Mouse (Mus musculus): ENCODE data around the gene Naa80. TPM values are rescaled to one million over a fixed set of nuclear protein-coding genes. Genes with fewer than 3 reads are reported as not detected.

Naa80 gene
- polyA plus RNA-seq, 1 experiment from 2014 or later: 19.9 TPM

GRCm38 (mm10) chr9:107607653-107608245, 29.1 kb downstream of the Naa80 start:
- Histone ChIP-seq H3K27ac (ENCODE audit: low read length) (no peak overlapping the region; the same call in 1 of the 2 replicates), H3K27me3 (ENCODE audit: control insufficient read depth, insufficient read depth, low read length) (no peaks in the 10 kb centered on the region), H3K9me3 (ENCODE audit: control insufficient read depth, low read depth, low read length) (no peaks in the 10 kb centered on the region), H3K4me3 (ENCODE audit: low read depth, low read length) (no peak overlapping the region), H3K4me2 (replicated peaks; ENCODE audit: low read depth, low read length) (no peak overlapping the region), H3K36me3 (ENCODE audit: control insufficient read depth, insufficient read depth, low read length) (no peaks in the 10 kb centered on the region), H3K9ac (replicated peaks; ENCODE audit: low read depth, low read length) (no peak overlapping the region), H3K4me1 (ENCODE audit: control insufficient read depth, insufficient read depth, low read length) (peaks cover 42% of the 10 kb centered on the region; the same call in 1 of the 2 replicates)
- no peak for ATAC-seq (ENCODE audit: insufficient number of reproducible peaks, insufficient read depth, low FRiP score, low read depth)
- 44% methylated on average over 9 of the region's 9 CpGs for WGBS

DNA sequence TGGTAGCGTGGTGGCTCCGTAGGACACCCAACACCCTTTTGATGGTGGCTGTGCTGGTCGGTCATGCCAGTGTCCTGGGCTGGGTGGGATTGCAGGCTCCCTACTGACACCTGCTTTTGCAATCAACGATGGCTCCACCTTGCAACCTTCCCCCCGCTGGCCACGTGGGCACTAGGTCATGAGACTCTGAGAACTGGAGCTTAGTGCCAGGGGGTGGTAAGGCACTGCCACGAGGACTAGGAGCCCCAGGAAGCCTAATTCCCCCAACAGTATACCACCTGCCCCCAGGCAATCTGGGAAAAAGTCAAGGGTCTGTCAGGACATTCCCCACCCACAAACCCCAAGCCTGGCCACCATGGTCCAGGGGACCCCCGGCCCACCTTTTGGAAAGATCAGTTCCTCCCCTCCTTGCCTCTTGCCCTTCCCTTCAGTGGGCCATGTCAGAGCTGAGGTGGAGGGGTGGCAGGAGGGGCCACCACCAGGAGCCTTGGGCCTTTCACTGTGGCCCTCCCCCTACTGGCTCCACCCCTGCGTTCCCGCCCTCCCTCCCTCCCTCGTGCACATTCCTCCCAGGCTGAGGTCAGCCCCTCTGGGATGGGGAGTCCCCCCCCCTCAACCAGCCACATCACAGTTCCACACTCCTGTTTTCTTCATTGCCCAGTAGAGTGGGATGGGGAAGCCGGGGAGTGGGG, 30.2 kb downstream of the Naa80 start, which contains the start of gene Sema3b:
Sema3b (minus strand) TSS at position 489 of the 692 bp plus-strand sequence.
- ATAC-seq (ENCODE audit: insufficient number of reproducible peaks, insufficient read depth, low FRiP score, low read depth): no peak
- no peaks in the 10 kb centered on the region for H3K9me3 ChIP-seq (ENCODE audit: control insufficient read depth, low read depth, low read length)
- H3K4me3 ChIP-seq (ENCODE audit: low read depth, low read length): no peak within 1 kb of the TSS
- no peak within 1 kb of the TSS for H3K9ac ChIP-seq (replicated peaks; ENCODE audit: low read depth, low read length)
- H3K4me2 ChIP-seq (replicated peaks; ENCODE audit: low read depth, low read length): no peak within 1 kb of the TSS
- no peaks in the 10 kb centered on the region for H3K27me3 ChIP-seq (ENCODE audit: control insufficient read depth, insufficient read depth, low read length)
- 37% methylated on average over 12 of the region's 12 CpGs for WGBS
- peaks cover 4% of the 10 kb centered on the region; the same call in 1 of the 2 replicates for H3K36me3 ChIP-seq (ENCODE audit: control insufficient read depth, insufficient read depth, low read length)
- peaks cover 47% of the 10 kb centered on the region; the same call in 1 of the 2 replicates for H3K4me1 ChIP-seq (ENCODE audit: control insufficient read depth, insufficient read depth, low read length)
- H3K27ac ChIP-seq (ENCODE audit: low read length): no peak within 1 kb of the TSS

- ATAC-seq (ENCODE audit: insufficient number of reproducible peaks, insufficient read depth, low FRiP score, low read depth): no peak
- Histone ChIP-seq H3K36me3 (ENCODE audit: control insufficient read depth, insufficient read depth, low read length) (peaks cover 10% of the 10 kb centered on the region), H3K27ac (ENCODE audit: low read length) (no peak overlapping the region), H3K4me2 (replicated peaks; ENCODE audit: low read depth, low read length) (no peak overlapping the region), H3K9ac (replicated peaks; ENCODE audit: low read depth, low read length) (no peak overlapping the region), H3K9me3 (ENCODE audit: control insufficient read depth, low read depth, low read length) (no peaks in the 10 kb centered on the region), H3K4me1 (ENCODE audit: control insufficient read depth, insufficient read depth, low read length) (peaks cover 43% of the 10 kb centered on the region; the same call in 1 of the 2 replicates), H3K27me3 (ENCODE audit: control insufficient read depth, insufficient read depth, low read length) (no peaks in the 10 kb centered on the region), H3K4me3 (ENCODE audit: low read depth, low read length) (no peak overlapping the region)
- WGBS: 59% methylated on average over 4 of the region's 4 CpGs
Measured at GRCm38 (mm10) chr9:107609433-107609830, 30.7 kb downstream of the Naa80 start.

- WGBS: 68% methylated on average over 6 of the region's 6 CpGs
- Histone ChIP-seq H3K9ac (replicated peaks; ENCODE audit: low read depth, low read length) (peak overlapping the region; percentile 55; the same call in 1 of the 2 replicates), H3K4me3 (ENCODE audit: low read depth, low read length) (no peak overlapping the region), H3K36me3 (ENCODE audit: control insufficient read depth, insufficient read depth, low read length) (peaks cover 32% of the 10 kb centered on the region), H3K4me2 (replicated peaks; ENCODE audit: low read depth, low read length) (peak overlapping the region; percentile 72; the same call in 1 of the 2 replicates), H3K27me3 (ENCODE audit: control insufficient read depth, insufficient read depth, low read length) (no peaks in the 10 kb centered on the region), H3K9me3 (ENCODE audit: control insufficient read depth, low read depth, low read length) (no peaks in the 10 kb centered on the region), H3K4me1 (ENCODE audit: control insufficient read depth, insufficient read depth, low read length) (peaks cover 35% of the 10 kb centered on the region; the same call in 1 of the 2 replicates), H3K27ac (ENCODE audit: low read length) (peak overlapping the region; percentile 92)
- ATAC-seq (ENCODE audit: insufficient number of reproducible peaks, insufficient read depth, low FRiP score, low read depth): no peak
Measured at GRCm38 (mm10) chr9:107611456-107612190, 32.9 kb downstream of the Naa80 start.

GRCm38 (mm10) chr9:107612191-107612944, 33.7 kb downstream of the Naa80 start:
- ATAC-seq (ENCODE audit: insufficient number of reproducible peaks, insufficient read depth, low FRiP score, low read depth): peak; percentile 92
- peak overlapping the region; percentile 55 for H3K9ac ChIP-seq (replicated peaks; ENCODE audit: low read depth, low read length)
- H3K27ac ChIP-seq (ENCODE audit: low read length): peak overlapping the region; percentile 92
- 4% methylated on average over 48 of the region's 48 CpGs for WGBS
- peak overlapping the region; percentile 72 for H3K4me2 ChIP-seq (replicated peaks; ENCODE audit: low read depth, low read length)
- no peaks in the 10 kb centered on the region for H3K27me3 ChIP-seq (ENCODE audit: control insufficient read depth, insufficient read depth, low read length)
- H3K9me3 ChIP-seq (ENCODE audit: control insufficient read depth, low read depth, low read length): no peaks in the 10 kb centered on the region
- peaks cover 36% of the 10 kb centered on the region for H3K36me3 ChIP-seq (ENCODE audit: control insufficient read depth, insufficient read depth, low read length)
- H3K4me3 ChIP-seq (ENCODE audit: low read depth, low read length): peak overlapping the region; percentile 27
- peaks cover 29% of the 10 kb centered on the region; the same call in 1 of the 2 replicates for H3K4me1 ChIP-seq (ENCODE audit: control insufficient read depth, insufficient read depth, low read length)

DNA sequence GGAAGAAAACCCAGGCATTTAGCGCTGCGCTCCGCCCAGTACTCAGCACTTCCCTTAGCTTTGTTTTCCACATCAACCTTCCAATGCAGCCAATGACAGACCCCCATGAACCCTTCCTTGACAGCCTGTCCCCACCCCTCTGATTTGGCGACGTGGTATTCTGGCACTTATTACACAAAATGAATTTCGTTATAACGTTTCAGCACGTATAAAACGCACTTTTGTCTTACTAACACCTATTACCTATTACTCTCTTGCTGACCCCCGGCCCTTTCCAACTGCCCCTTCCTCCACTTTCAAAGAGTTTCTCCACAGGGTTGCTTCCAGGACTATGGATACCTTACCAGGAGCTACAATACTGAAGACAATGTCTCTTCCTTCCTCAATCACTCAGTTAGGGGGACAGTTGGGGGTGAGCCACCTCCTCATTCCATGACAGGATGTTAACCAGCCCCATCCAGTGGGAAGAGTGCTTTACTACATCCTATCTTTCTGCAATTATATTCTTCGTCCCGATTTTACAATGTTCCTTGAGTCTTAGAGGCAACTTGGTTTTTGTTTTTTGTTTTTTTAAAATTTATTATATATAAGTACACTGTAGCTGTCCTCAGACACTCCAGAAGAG, 34.4 kb downstream of the Naa80 start:
- Histone ChIP-seq H3K4me2 (replicated peaks; ENCODE audit: low read depth, low read length) (peak overlapping the region; percentile 72), H3K4me3 (ENCODE audit: low read depth, low read length) (peak overlapping the region; percentile 27), H3K9me3 (ENCODE audit: control insufficient read depth, low read depth, low read length) (no peaks in the 10 kb centered on the region), H3K36me3 (ENCODE audit: control insufficient read depth, insufficient read depth, low read length) (peaks cover 42% of the 10 kb centered on the region), H3K27me3 (ENCODE audit: control insufficient read depth, insufficient read depth, low read length) (no peaks in the 10 kb centered on the region), H3K27ac (ENCODE audit: low read length) (peak overlapping the region; percentile 92), H3K4me1 (ENCODE audit: control insufficient read depth, insufficient read depth, low read length) (peaks cover 28% of the 10 kb centered on the region), H3K9ac (replicated peaks; ENCODE audit: low read depth, low read length) (no peak overlapping the region; the same call in 1 of the 2 replicates)
- 10% methylated on average over 12 of the region's 12 CpGs for WGBS
- no peak for ATAC-seq (ENCODE audit: insufficient number of reproducible peaks, insufficient read depth, low FRiP score, low read depth)

- Histone ChIP-seq H3K9ac (replicated peaks; ENCODE audit: low read depth, low read length) (no peak overlapping the region), H3K9me3 (ENCODE audit: control insufficient read depth, low read depth, low read length) (no peaks in the 10 kb centered on the region), H3K36me3 (ENCODE audit: control insufficient read depth, insufficient read depth, low read length) (peaks cover 61% of the 10 kb centered on the region), H3K4me3 (ENCODE audit: low read depth, low read length) (no peak overlapping the region), H3K27ac (ENCODE audit: low read length) (peak overlapping the region; percentile 2; the same call in 1 of the 2 replicates), H3K4me1 (ENCODE audit: control insufficient read depth, insufficient read depth, low read length) (peaks cover 37% of the 10 kb centered on the region), H3K27me3 (ENCODE audit: control insufficient read depth, insufficient read depth, low read length) (no peaks in the 10 kb centered on the region), H3K4me2 (replicated peaks; ENCODE audit: low read depth, low read length) (no peak overlapping the region)
- ATAC-seq (ENCODE audit: insufficient number of reproducible peaks, insufficient read depth, low FRiP score, low read depth): no peak
- 80% methylated on average over 4 of the region's 4 CpGs for WGBS
Measured at GRCm38 (mm10) chr9:107615035-107615434, 36.3 kb downstream of the Naa80 start.
